Mouse (Mus musculus): ENCODE results near the gene Gm1113.

The Gm1113 gene

GRCm38 (mm10) chr9:35539001-35539750 lies 21.1 kb upstream of the Gm1113 start:
- no peaks in the 10 kb centered on the region for H3K9me3 ChIP-seq (ENCODE audit: low read length)
- H3K4me1 ChIP-seq (replicated peaks; ENCODE audit: low read depth, low read length) = 0 out of 2 replicates have a peak, but pooled peaks cover 2% of the 10 kb centered on the region
- H3K4me3 ChIP-seq (replicated peaks; ENCODE audit: low read length) = no peak overlapping the region
- TF ChIP-seq CTCF (conservative IDR thresholded peaks at IDR 0.05; ENCODE audit: low read length) (no peak), NANOG (IDR thresholded peaks at IDR 0.05; ENCODE audit: borderline replicate concordance, low read length) (no peak), POU5F1 (IDR thresholded peaks at IDR 0.05; ENCODE audit: borderline replicate concordance, low read length) (no peak)
- peaks cover 5% of the 10 kb centered on the region for H3K27me3 ChIP-seq (ENCODE audit: insufficient read depth, low read length)
- no peaks in the 10 kb centered on the region for H3K36me3 ChIP-seq (ENCODE audit: insufficient read depth, low read length)

GRCm38 (mm10) chr9:35535876-35536275 lies 17.8 kb upstream of the Gm1113 start:
- Histone ChIP-seq H3K36me3 (ENCODE audit: insufficient read depth, low read length) (no peaks in the 10 kb centered on the region), H3K9me3 (ENCODE audit: low read length) (no peaks in the 10 kb centered on the region), H3K27me3 (ENCODE audit: insufficient read depth, low read length) (no peaks in the 10 kb centered on the region), H3K4me1 (replicated peaks; ENCODE audit: low read depth, low read length) (0 out of 2 replicates have a peak, but pooled peaks cover 2% of the 10 kb centered on the region), H3K4me3 (replicated peaks; ENCODE audit: low read length) (no peak overlapping the region)
- no peak for TF ChIP-seq CTCF (conservative IDR thresholded peaks at IDR 0.05; ENCODE audit: low read length)
- TF ChIP-seq NANOG (IDR thresholded peaks at IDR 0.05; ENCODE audit: borderline replicate concordance, low read length) = no peak
- TF ChIP-seq POU5F1 (IDR thresholded peaks at IDR 0.05; ENCODE audit: borderline replicate concordance, low read length) = no peak

GRCm38 (mm10) chr9:35535110-35535509 lies 17.0 kb upstream of the Gm1113 start:
- Histone ChIP-seq H3K4me1 (replicated peaks; ENCODE audit: low read depth, low read length) (0 out of 2 replicates have a peak, but pooled peaks cover 2% of the 10 kb centered on the region), H3K27me3 (ENCODE audit: insufficient read depth, low read length) (no peaks in the 10 kb centered on the region), H3K36me3 (ENCODE audit: insufficient read depth, low read length) (no peaks in the 10 kb centered on the region), H3K9me3 (ENCODE audit: low read length) (no peaks in the 10 kb centered on the region), H3K4me3 (replicated peaks; ENCODE audit: low read length) (no peak overlapping the region)
- peak; percentile 85 for TF ChIP-seq CTCF (conservative IDR thresholded peaks at IDR 0.05; ENCODE audit: low read length)
- TF ChIP-seq NANOG (IDR thresholded peaks at IDR 0.05; ENCODE audit: borderline replicate concordance, low read length) = no peak

GRCm38 (mm10) chr9:35533266-35533665 lies 15.2 kb upstream of the Gm1113 start:
- TF ChIP-seq CTCF (conservative IDR thresholded peaks at IDR 0.05; ENCODE audit: low read length) (no peak), NANOG (IDR thresholded peaks at IDR 0.05; ENCODE audit: borderline replicate concordance, low read length) (no peak), POU5F1 (IDR thresholded peaks at IDR 0.05; ENCODE audit: borderline replicate concordance, low read length) (no peak)
- no peaks in the 10 kb centered on the region for H3K9me3 ChIP-seq (ENCODE audit: low read length)
- H3K4me3 ChIP-seq (replicated peaks; ENCODE audit: low read length) = no peak overlapping the region
- H3K36me3 ChIP-seq (ENCODE audit: insufficient read depth, low read length) = no peaks in the 10 kb centered on the region
- H3K4me1 ChIP-seq (replicated peaks; ENCODE audit: low read depth, low read length) = 0 out of 2 replicates have a peak, but pooled peaks cover 2% of the 10 kb centered on the region
- H3K27me3 ChIP-seq (ENCODE audit: insufficient read depth, low read length) = no peaks in the 10 kb centered on the region

- Histone ChIP-seq H3K4me1 (replicated peaks; ENCODE audit: low read depth, low read length) (no peaks in the 10 kb centered on the region), H3K9me3 (ENCODE audit: low read length) (no peaks in the 10 kb centered on the region), H3K4me3 (replicated peaks; ENCODE audit: low read length) (no peak overlapping the region), H3K36me3 (ENCODE audit: insufficient read depth, low read length) (no peaks in the 10 kb centered on the region), H3K27me3 (ENCODE audit: insufficient read depth, low read length) (no peaks in the 10 kb centered on the region)
- TF ChIP-seq NANOG (IDR thresholded peaks at IDR 0.05; ENCODE audit: borderline replicate concordance, low read length) (no peak), CTCF (conservative IDR thresholded peaks at IDR 0.05; ENCODE audit: low read length) (no peak), POU5F1 (IDR thresholded peaks at IDR 0.05; ENCODE audit: borderline replicate concordance, low read length) (no peak)
Observed at GRCm38 (mm10) chr9:35529796-35530195, 11.7 kb upstream of the Gm1113 start.

GRCm38 (mm10) chr9:35529141-35529540 lies 11.1 kb upstream of the Gm1113 start:
- no peaks in the 10 kb centered on the region for H3K27me3 ChIP-seq (ENCODE audit: insufficient read depth, low read length)
- no peak overlapping the region for H3K4me3 ChIP-seq (replicated peaks; ENCODE audit: low read length)
- TF ChIP-seq POU5F1 (IDR thresholded peaks at IDR 0.05; ENCODE audit: borderline replicate concordance, low read length) (no peak), CTCF (conservative IDR thresholded peaks at IDR 0.05; ENCODE audit: low read length) (no peak), NANOG (IDR thresholded peaks at IDR 0.05; ENCODE audit: borderline replicate concordance, low read length) (no peak)
- H3K9me3 ChIP-seq (ENCODE audit: low read length) = no peaks in the 10 kb centered on the region
- no peaks in the 10 kb centered on the region for H3K36me3 ChIP-seq (ENCODE audit: insufficient read depth, low read length)
- H3K4me1 ChIP-seq (replicated peaks; ENCODE audit: low read depth, low read length) = peaks cover 2% of the 10 kb centered on the region; the same call in 1 of the 2 replicates

- Histone ChIP-seq H3K4me3 (replicated peaks; ENCODE audit: low read length) (peak overlapping the region; percentile 7; the same call in 1 of the 2 replicates), H3K36me3 (ENCODE audit: insufficient read depth, low read length) (no peaks in the 10 kb centered on the region), H3K27me3 (ENCODE audit: insufficient read depth, low read length) (peaks cover 4% of the 10 kb centered on the region; the same call in 1 of the 2 replicates), H3K4me1 (replicated peaks; ENCODE audit: low read depth, low read length) (peaks cover 13% of the 10 kb centered on the region), H3K9me3 (ENCODE audit: low read length) (no peaks in the 10 kb centered on the region)
- TF ChIP-seq POU5F1 (IDR thresholded peaks at IDR 0.05; ENCODE audit: borderline replicate concordance, low read length) (no peak), NANOG (IDR thresholded peaks at IDR 0.05; ENCODE audit: borderline replicate concordance, low read length) (no peak), CTCF (conservative IDR thresholded peaks at IDR 0.05; ENCODE audit: low read length) (peak; percentile 48)
Observed at GRCm38 (mm10) chr9:35523941-35524411, 5.9 kb upstream of the Gm1113 start.

- H3K4me1 ChIP-seq (replicated peaks; ENCODE audit: low read depth, low read length) = peaks cover 13% of the 10 kb centered on the region
- H3K36me3 ChIP-seq (ENCODE audit: insufficient read depth, low read length) = no peaks in the 10 kb centered on the region
- no peak for TF ChIP-seq CTCF (conservative IDR thresholded peaks at IDR 0.05; ENCODE audit: low read length)
- no peak for TF ChIP-seq POU5F1 (IDR thresholded peaks at IDR 0.05; ENCODE audit: borderline replicate concordance, low read length)
- no peak for TF ChIP-seq NANOG (IDR thresholded peaks at IDR 0.05; ENCODE audit: borderline replicate concordance, low read length)
- no peaks in the 10 kb centered on the region for H3K9me3 ChIP-seq (ENCODE audit: low read length)
- peaks cover 4% of the 10 kb centered on the region; the same call in 1 of the 2 replicates for H3K27me3 ChIP-seq (ENCODE audit: insufficient read depth, low read length)
- H3K4me3 ChIP-seq (replicated peaks; ENCODE audit: low read length) = 0 out of 2 replicates have a peak overlapping the region, but pooled peaks have one; percentile 7
Observed at GRCm38 (mm10) chr9:35523541-35523940, 5.5 kb upstream of the Gm1113 start.

Data from E14TG2a.4 (cell line).